Mouse (Mus musculus): Measurements from ENCODE around the gene Mfsd4a.

The Mfsd4a gene

GRCm38 (mm10) chr1:132065475-132066172 is 2.2 kb downstream of the Mfsd4a start:
- in situ Hi-C loops (cut with MboI, MseI) = no loop called here

GRCm38 (mm10) chr1:132065001-132065400 is 2.9 kb downstream of the Mfsd4a start:
- in situ Hi-C loops (cut with MboI, MseI) = no loop called here

GRCm38 (mm10) chr1:132063096-132063495 is 4.8 kb downstream of the Mfsd4a start:
- in situ Hi-C loops (cut with MboI, MseI) = no loop called here

GRCm38 (mm10) chr1:132061750-132062541 is 5.9 kb downstream of the Mfsd4a start:
- in situ Hi-C loops (cut with MboI, MseI) = no loop called here

GRCm38 (mm10) chr1:132060036-132060769 is 7.7 kb downstream of the Mfsd4a start:
- in situ Hi-C loops (cut with MboI, MseI) = no loop called here

GRCm38 (mm10) chr1:132058558-132058957 is 9.3 kb downstream of the Mfsd4a start:
- in situ Hi-C loops (cut with MboI, MseI) = no loop called here

GRCm38 (mm10) chr1:132055054-132055664 is 12.7 kb downstream of the Mfsd4a start:
- in situ Hi-C loops (cut with MboI, MseI) = no loop called here

- in situ Hi-C loops (cut with MboI, MseI) = no loop called here
Measured at GRCm38 (mm10) chr1:132054387-132054786, 13.5 kb downstream of the Mfsd4a start.

GRCm38 (mm10) chr1:132051746-132052145 is 16.1 kb downstream of the Mfsd4a start:
- in situ Hi-C loops (cut with MboI, MseI) = no loop called here

- in situ Hi-C loops (cut with MboI, MseI) = loop anchor here in 1 of 2 experiments (5.0 kb wide), 1 partner anchor 49 kb away; no protein-coding TSS in a partner anchor
Measured at GRCm38 (mm10) chr1:132046143-132046735, 21.6 kb downstream of the Mfsd4a start.

- in situ Hi-C loops (cut with MboI, MseI) = loop anchor here in 1 of 2 experiments (5.0 kb wide), 1 partner anchor 46 kb away; no protein-coding TSS in a partner anchor
Measured at GRCm38 (mm10) chr1:132043759-132044158, 24.1 kb downstream of the Mfsd4a start.

- in situ Hi-C loops (cut with MboI, MseI) = loop anchor here in 1 of 2 experiments (5.0 kb wide), 1 partner anchor 43 kb away; no protein-coding TSS in a partner anchor
Measured at GRCm38 (mm10) chr1:132040201-132040621, 27.7 kb downstream of the Mfsd4a start.

- in situ Hi-C loops (cut with MboI, MseI) = no loop called here
Measured at GRCm38 (mm10) chr1:132038753-132039152, 29.1 kb downstream of the Mfsd4a start.

GRCm38 (mm10) chr1:132037746-132038145 is 30.1 kb downstream of the Mfsd4a start:
- in situ Hi-C loops (cut with MboI, MseI) = no loop called here

- in situ Hi-C loops (cut with MboI, MseI) = no loop called here
Measured at GRCm38 (mm10) chr1:132032172-132032571, 35.7 kb downstream of the Mfsd4a start.

GRCm38 (mm10) chr1:132030574-132030973 is 37.3 kb downstream of the Mfsd4a start:
- in situ Hi-C loops (cut with MboI, MseI) = no loop called here

GRCm38 (mm10) chr1:132028413-132028812 is 39.4 kb downstream of the Mfsd4a start:
- in situ Hi-C loops (cut with MboI, MseI) = no loop called here

- in situ Hi-C loops (cut with MboI, MseI) = no loop called here
Measured at GRCm38 (mm10) chr1:132027978-132028377, 39.9 kb downstream of the Mfsd4a start.

GRCm38 (mm10) chr1:132026925-132027646 is 40.8 kb downstream of the Mfsd4a start:
- in situ Hi-C loops (cut with MboI, MseI) = no loop called here

GRCm38 (mm10) chr1:132022107-132022506 is 45.8 kb downstream of the Mfsd4a start:
- in situ Hi-C loops (cut with MboI, MseI) = loop anchor here in 1 of 2 experiments (25.0 kb wide), 1 partner anchor 1115 kb away; the partner anchor contains the start of gene Ppp1r15b
